ENCODE assay signal across 31 mouse cellular contexts in genomic region chr11:85805779-85806178, GRCm38 (mm10). TPM values are rescaled to one million over a fixed set of nuclear protein-coding genes. Genes with fewer than 3 reads are reported as not detected.
A peak's percentile ranks its signal among the peaks of the same experiment; 100 is the strongest.
DNase-seq lines count a peak whose midpoint lies in the region; ATAC-seq and TF ChIP-seq lines count a peak whose summit lies in the region.
"Had no signal": no experiment of that assay in that cellular context is flagged by ENCODE, and none has a peak within 500 bp of the region (broad histone marks: within the 10 kb centered on the region; RNA-seq: fewer than 3 reads in every experiment).

No protein-coding gene starts in this region.

- 69% methylated on average over 1 of the region's 1 CpGs for WGBS in heart, embryonic 10.5 days
- 73% methylated on average over 1 of the region's 1 CpGs for WGBS in liver, embryonic 16.5 days (ENCODE audit: insufficient replicate concordance)
- WGBS in liver, postnatal 0 days (ENCODE audit: insufficient replicate concordance): 47% methylated on average over 1 of the region's 1 CpGs
- WGBS in lung, embryonic 16.5 days: 63% methylated on average over 1 of the region's 1 CpGs

- H3K4me3 ChIP-seq in heart, embryonic 10.5 days: no peak overlapping the region
- no peak overlapping the region for H3K4me3 ChIP-seq in liver, embryonic 16.5 days (ENCODE audit: low read depth, low read length)
- H3K4me3 ChIP-seq in liver, postnatal 0 days (ENCODE audit: low read depth, low read length): no peak overlapping the region
- H3K4me3 ChIP-seq in lung, embryonic 16.5 days (ENCODE audit: low read length): no peak overlapping the region
- H3K4me3 ChIP-seq: forebrain, embryonic 10.5 days; forebrain, embryonic 13.5 days; heart, embryonic 12.5 days; heart, embryonic 15.5 days; hindbrain, embryonic 10.5 days; hindbrain, embryonic 13.5 days had no signal

- H3K9ac ChIP-seq in liver, embryonic 16.5 days (ENCODE audit: low read depth, low read length): no peak overlapping the region
- H3K9ac ChIP-seq in liver, postnatal 0 days (replicated peaks): no peak overlapping the region
- no peak overlapping the region for H3K9ac ChIP-seq in lung, embryonic 16.5 days (ENCODE audit: low read length)
- H3K9ac ChIP-seq: forebrain, embryonic 13.5 days; heart, embryonic 12.5 days; heart, embryonic 15.5 days; hindbrain, embryonic 13.5 days had no signal

- H3K27ac ChIP-seq in heart, embryonic 10.5 days: 0 out of 2 replicates have a peak overlapping the region, but pooled peaks have one; percentile 10
- peak overlapping the region; percentile 98; the same call in 1 of the 2 replicates for H3K27ac ChIP-seq in liver, embryonic 16.5 days (ENCODE audit: low read length)
- H3K27ac ChIP-seq in liver, postnatal 0 days (ENCODE audit: low read depth): no peak overlapping the region
- no peak overlapping the region for H3K27ac ChIP-seq in lung, embryonic 16.5 days (ENCODE audit: low read length)
- H3K27ac ChIP-seq: forebrain, embryonic 10.5 days; forebrain, embryonic 13.5 days; heart, embryonic 15.5 days; hindbrain, embryonic 10.5 days; hindbrain, embryonic 13.5 days had no signal

- no peak for TF ChIP-seq CTCF in liver, postnatal 0 days (IDR thresholded peaks at IDR 0.05; ENCODE audit: low read depth)

- peaks cover 85% of the 10 kb centered on the region for H3K27me3 ChIP-seq in heart, embryonic 10.5 days (ENCODE audit: insufficient read depth, poor library complexity, severe bottlenecking)
- H3K27me3 ChIP-seq in liver, embryonic 16.5 days (ENCODE audit: control insufficient read depth, insufficient read depth, low read depth, low read length): peaks cover 4% of the 10 kb centered on the region; the same call in 1 of the 2 replicates
- H3K27me3 ChIP-seq in liver, postnatal 0 days (ENCODE audit: insufficient read depth, low read length): peaks cover 14% of the 10 kb centered on the region
- no peaks in the 10 kb centered on the region for H3K27me3 ChIP-seq in lung, embryonic 16.5 days (ENCODE audit: control insufficient read depth, insufficient read depth, low read depth, low read length)
- H3K27me3 ChIP-seq: hindbrain, embryonic 13.5 days had no signal

- no peaks in the 10 kb centered on the region for H3K9me3 ChIP-seq in heart, embryonic 10.5 days
- no peaks in the 10 kb centered on the region for H3K9me3 ChIP-seq in liver, embryonic 16.5 days (replicated peaks; ENCODE audit: control insufficient read depth, low read length)
- H3K9me3 ChIP-seq in liver, postnatal 0 days (ENCODE audit: low read length): no peaks in the 10 kb centered on the region
- no peaks in the 10 kb centered on the region for H3K9me3 ChIP-seq in lung, embryonic 16.5 days (ENCODE audit: control insufficient read depth, low read length)
- H3K9me3 ChIP-seq: forebrain, embryonic 10.5 days; forebrain, embryonic 13.5 days; heart, embryonic 12.5 days; heart, embryonic 15.5 days; hindbrain, embryonic 10.5 days; hindbrain, embryonic 13.5 days had no signal

- no peak for ATAC-seq in liver, embryonic 16.5 days (ENCODE audit: low read depth)
- no peak for ATAC-seq in liver, postnatal 0 days
- ATAC-seq in lung, embryonic 16.5 days (ENCODE audit: low read depth): peak; percentile 44
- ATAC-seq: activated CD4-positive, CD25-positive, alpha-beta regulatory T cell, adult 4 months; forebrain, embryonic 13.5 days; forebrain, embryonic 16.5 days had no signal

- no peak for DNase-seq in heart, embryonic 10.5 days (ENCODE audit: low spot score)
- DNase-seq in heart, adult 11 months: no peak
- no peak for DNase-seq in liver, postnatal 0 days
- DNase-seq in lung, postnatal 25 days (ENCODE audit: low spot score): no peak
- peak; percentile 32 for DNase-seq in lung, postnatal 36 days
- no peak for DNase-seq in thymus, postnatal 0 days (ENCODE audit: low spot score)
- DNase-seq: adrenal gland, adult 8-10 months; adrenal gland, postnatal 25 days; cerebellum, adult 11-12 months; cerebellum, adult 8-10 months; cerebellum, postnatal 10 days; cerebellum, postnatal 36 days; embryo, embryonic 11 days; gastrocnemius, postnatal 10 days; gastrocnemius, postnatal 36 days; heart, postnatal 10 days; heart, postnatal 36 days had no signal

- no peak for TF ChIP-seq EP300 in liver, postnatal 0 days (IDR thresholded peaks at IDR 0.05; ENCODE audit: low read depth)

- H3K4me2 ChIP-seq in liver, embryonic 16.5 days (ENCODE audit: low read depth, low read length): no peak overlapping the region
- H3K4me2 ChIP-seq in liver, postnatal 0 days (ENCODE audit: low read depth, low read length): no peak overlapping the region
- no peak overlapping the region for H3K4me2 ChIP-seq in lung, embryonic 16.5 days (ENCODE audit: low read depth, low read length)
- H3K4me2 ChIP-seq: forebrain, embryonic 13.5 days; heart, embryonic 12.5 days; heart, embryonic 15.5 days; hindbrain, embryonic 13.5 days had no signal

- H3K36me3 ChIP-seq in heart, embryonic 10.5 days: no peaks in the 10 kb centered on the region
- no peaks in the 10 kb centered on the region for H3K36me3 ChIP-seq in liver, embryonic 16.5 days (ENCODE audit: control insufficient read depth, insufficient read depth)
- H3K36me3 ChIP-seq in liver, postnatal 0 days (replicated peaks; ENCODE audit: insufficient read depth, low read length): no peaks in the 10 kb centered on the region
- no peaks in the 10 kb centered on the region for H3K36me3 ChIP-seq in lung, embryonic 16.5 days (ENCODE audit: control insufficient read depth, insufficient read depth, low read length)
- H3K36me3 ChIP-seq: forebrain, embryonic 10.5 days; heart, embryonic 12.5 days; heart, embryonic 15.5 days; hindbrain, embryonic 10.5 days; hindbrain, embryonic 13.5 days had no signal

- H3K4me1 ChIP-seq in heart, embryonic 10.5 days: peaks cover 53% of the 10 kb centered on the region
- peaks cover 45% of the 10 kb centered on the region for H3K4me1 ChIP-seq in liver, embryonic 16.5 days (ENCODE audit: control insufficient read depth, low read depth, low read length)
- peaks cover 3% of the 10 kb centered on the region; the same call in 1 of the 2 replicates for H3K4me1 ChIP-seq in liver, postnatal 0 days (ENCODE audit: insufficient read depth)
- H3K4me1 ChIP-seq in lung, embryonic 16.5 days (replicated peaks; ENCODE audit: control insufficient read depth, insufficient read depth, low read length): peaks cover 7% of the 10 kb centered on the region
- H3K4me1 ChIP-seq: forebrain, embryonic 13.5 days; hindbrain, embryonic 10.5 days; hindbrain, embryonic 13.5 days had no signal

RNA-seq across cellular contexts. Expression of gene Tbx2, which starts 26.6 kb away (rescaled TPM):
- polyA plus RNA-seq in heart, embryonic 10.5 days (2016; fragmentation: Nextera tagmentation; extraction: Ambion mirVana): 2.5 and 7.6 TPM in 2 replicates
- polyA plus RNA-seq in liver, embryonic 16.5 days (2015; fragmentation: Nextera tagmentation; extraction: Ambion mirVana): 0.18 and 0.26 TPM in 2 replicates
- polyA plus RNA-seq in liver, postnatal 0 days (2015; fragmentation: Nextera tagmentation; extraction: Ambion mirVana): 0.66 and 0.75 TPM in 2 replicates
- polyA plus RNA-seq in lung, embryonic 16.5 days (2015; fragmentation: Nextera tagmentation; extraction: Ambion mirVana): 24.6 and 25.1 TPM in 2 replicates
- polyA plus RNA-seq in thymus, postnatal 0 days (2015; fragmentation: Nextera tagmentation; extraction: Ambion mirVana): 0.58 and 1.0 TPM in 2 replicates

RNA-seq across cellular contexts. Expression of gene Gm11444, which starts 44.4 kb away (rescaled TPM):
- polyA plus RNA-seq in heart, embryonic 10.5 days (2016; fragmentation: Nextera tagmentation; extraction: Ambion mirVana): not detected in 2 replicates
- not detected in 2 replicates for polyA plus RNA-seq in liver, embryonic 16.5 days (2015; fragmentation: Nextera tagmentation; extraction: Ambion mirVana)
- polyA plus RNA-seq in liver, postnatal 0 days (2015; fragmentation: Nextera tagmentation; extraction: Ambion mirVana): not detected in 2 replicates
- polyA plus RNA-seq in lung, embryonic 16.5 days (2015; fragmentation: Nextera tagmentation; extraction: Ambion mirVana): not detected in 2 replicates
- not detected in 2 replicates for polyA plus RNA-seq in thymus, postnatal 0 days (2015; fragmentation: Nextera tagmentation; extraction: Ambion mirVana)
- polyA plus RNA-seq: brain, embryonic 14.5 days; cortical plate, adult 2 months; embryonic facial prominence, embryonic 11.5 days; embryonic facial prominence, embryonic 14.5 days; forebrain, embryonic 10.5 days; forebrain, embryonic 13.5 days; forebrain, embryonic 16.5 days; heart, embryonic 12.5 days; heart, embryonic 15.5 days; hindbrain, embryonic 10.5 days; hindbrain, embryonic 13.5 days had no signal

Comparison
In these comparisons a context has a peak if more than half of its experiments do, and no peak if none do; other contexts are left out.
1. H3K27ac ChIP-seq: peak in heart, embryonic 10.5 days (single experiment) and liver, embryonic 16.5 days (single experiment); none in liver, postnatal 0 days (single experiment) and lung, embryonic 16.5 days (single experiment).